Mouse (Mus musculus) heart, embryonic 16.5 days (tissue): ENCODE results near the gene Col4a6. TPM values are rescaled to one million over a fixed set of nuclear protein-coding genes. Genes with fewer than 3 reads are reported as not detected.

Experiments
- ATAC-seq: fragments of 200-750 bp; cut with Nextera tagmentation; replicated peaks from 2 replicates; pipeline ENCODE4 v1.8.0; 2017; ENCODE audit warnings: moderate number of reproducible peaks; ENCODE audit not compliant: insufficient read depth, low FRiP score; ENCODE audit errors: extremely low read depth
- H3K27ac ChIP-seq: fragments of 300-500 bp; sonication (generic); 2 replicates; pipeline ENCODE4 v1.5.1; 2014; ENCODE audit warnings: mild to moderate bottlenecking, low read length, control low read depth, moderate library complexity
- H3K27me3 ChIP-seq: fragments of 300-500 bp; sonication (generic); 2 replicates; pipeline ENCODE4 v1.6.1; 2014; ENCODE audit warnings: low read length, mixed read lengths; ENCODE audit not compliant: control insufficient read depth, insufficient read depth
- H3K36me3 ChIP-seq: fragments of 300-500 bp; sonication (generic); 2 replicates; pipeline ENCODE4 v1.6.1; 2014; ENCODE audit not compliant: control insufficient read depth, insufficient read depth
- H3K4me1 ChIP-seq: fragments of 300-500 bp; sonication (generic); 2 replicates; pipeline ENCODE4 v1.6.1; 2014; ENCODE audit warnings: low read length, mixed read lengths; ENCODE audit not compliant: control insufficient read depth, insufficient read depth
- H3K4me2 ChIP-seq: fragments of 300-500 bp; sonication (generic); 2 replicates; pipeline ENCODE4 v1.6.1; 2014; ENCODE audit warnings: low read depth, mild to moderate bottlenecking, control low read depth, low read length
- H3K4me3 ChIP-seq: fragments of 300-500 bp; sonication (generic); 2 replicates; pipeline ENCODE4 v1.5.1; 2014; ENCODE audit warnings: mild to moderate bottlenecking, control low read depth, low read length
- H3K9ac ChIP-seq: fragments of 300-500 bp; sonication (generic); 2 replicates; pipeline ENCODE4 v1.6.1; 2014; ENCODE audit warnings: low read length, control low read depth
- H3K9me3 ChIP-seq: fragments of 300-500 bp; sonication (generic); replicated peaks from 2 replicates; pipeline ENCODE4 v1.6.1; 2016; ENCODE audit warnings: low read length; ENCODE audit not compliant: control insufficient read depth
- WGBS: fragments of 180-500 bp; shearing (Covaris S2); extraction: QIAGEN DNeasy Blood & Tissue Kit; methylation state at CpG from one replicate; pipeline ENCODE4 v1.1.7; 2014; 5-methylcytosine and 5-hydroxymethylcytosine counted together
- polyA plus RNA-seq: library from polyadenylated mRNA; unstranded; fragments of >200 nt; fragmentation: Nextera tagmentation; extraction: Ambion mirVana; gene quantifications from 2 replicates; pipeline ENCODE4 v1.2.1, GENCODE M21; 2015

Gene Col4a6
- polyA plus RNA-seq, 1 experiment from 2014 or later, result 3.8 TPM

DNA sequence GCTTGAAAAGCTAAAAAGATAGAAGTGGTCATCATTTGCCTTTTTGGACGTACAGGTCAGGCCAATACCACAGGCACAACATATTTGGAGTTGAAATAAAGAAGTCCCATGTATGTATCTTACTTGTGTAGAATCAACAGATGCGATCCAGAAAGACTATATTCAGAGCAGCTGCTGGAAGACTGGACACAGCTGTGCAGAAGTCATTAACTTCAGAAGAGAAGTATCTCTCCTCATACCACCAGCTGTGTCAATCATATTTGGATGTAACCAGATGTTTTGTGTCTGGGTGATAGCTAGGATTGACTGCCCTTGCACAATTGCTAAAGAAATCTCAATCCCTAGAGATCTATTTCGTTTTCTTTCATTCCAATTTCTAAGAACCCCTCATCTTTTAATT, 77.6 kb downstream of the Col4a6 start:
- no peak overlapping the region for H3K9ac ChIP-seq
- ATAC-seq, result no peak
- H3K4me2 ChIP-seq, result no peak overlapping the region
- H3K4me3 ChIP-seq, result no peak overlapping the region
- H3K4me1 ChIP-seq, result no peaks in the 10 kb centered on the region
- no peaks in the 10 kb centered on the region for H3K36me3 ChIP-seq
- H3K27ac ChIP-seq, result no peak overlapping the region
- 61% methylated on average over 3 of the region's 3 CpGs for WGBS
- no peaks in the 10 kb centered on the region for H3K9me3 ChIP-seq
- H3K27me3 ChIP-seq, result no peaks in the 10 kb centered on the region

DNA sequence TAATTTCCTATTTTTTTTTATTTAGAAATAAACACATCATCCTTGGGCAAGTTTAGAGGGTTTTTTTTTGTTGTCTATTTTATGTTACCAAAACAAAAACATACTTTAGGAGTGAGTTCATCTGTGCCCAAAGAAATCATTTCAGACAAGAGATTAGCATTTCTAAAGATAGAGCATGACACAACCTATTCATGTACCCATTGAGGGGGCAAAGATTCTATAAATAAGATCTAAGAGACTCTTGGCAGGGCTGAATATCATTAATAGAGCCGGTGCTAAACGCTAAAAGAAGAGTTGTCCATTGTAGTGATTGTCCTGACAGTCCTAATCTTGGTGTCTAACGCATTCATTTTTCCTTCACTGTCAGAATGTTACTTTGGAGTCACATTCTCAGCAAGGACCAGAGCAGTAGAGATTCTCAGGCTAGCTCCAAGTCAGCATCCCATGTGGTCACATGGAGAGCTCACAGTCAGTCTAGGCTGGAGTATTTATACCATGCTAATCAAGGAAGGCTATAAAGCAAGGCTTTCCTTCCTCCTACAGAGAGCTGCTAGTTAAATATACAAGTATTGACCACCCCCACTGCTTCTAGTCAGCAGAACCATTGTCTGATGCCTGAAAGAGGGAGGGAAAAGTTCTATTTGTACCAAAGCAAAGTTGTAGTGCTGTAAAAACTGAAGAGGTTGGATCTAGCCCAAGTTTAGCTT, 88.3 kb downstream of the Col4a6 start:
- H3K36me3 ChIP-seq, result no peaks in the 10 kb centered on the region
- H3K9ac ChIP-seq, result no peak overlapping the region
- H3K9me3 ChIP-seq, result no peaks in the 10 kb centered on the region
- H3K4me1 ChIP-seq, result no peaks in the 10 kb centered on the region
- H3K4me3 ChIP-seq, result no peak overlapping the region
- no peaks in the 10 kb centered on the region for H3K27me3 ChIP-seq
- 63% methylated on average over 3 of the region's 3 CpGs for WGBS
- ATAC-seq, result no peak
- H3K4me2 ChIP-seq, result no peak overlapping the region
- H3K27ac ChIP-seq, result peak overlapping the region; percentile 7

DNA sequence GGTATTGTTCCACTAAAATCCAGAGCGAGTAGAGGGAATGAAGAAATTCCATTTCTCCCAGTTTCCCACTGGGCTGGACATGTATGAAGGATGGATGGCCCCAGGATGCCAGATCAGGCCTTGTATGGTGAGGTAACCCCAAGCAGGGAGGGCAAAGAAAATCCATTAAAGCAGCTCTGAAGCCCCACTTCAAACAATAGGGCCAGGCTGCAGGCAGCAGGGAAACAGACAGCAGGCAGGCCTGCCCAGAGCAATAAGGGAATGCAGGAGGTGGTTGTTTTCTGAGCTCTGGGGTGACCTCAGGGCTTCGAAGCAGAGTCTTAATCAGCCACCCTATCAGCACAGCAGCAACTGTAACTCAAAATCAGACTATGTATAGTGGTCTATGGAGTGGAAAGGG, 89.2 kb downstream of the Col4a6 start:
- ATAC-seq, result no peak
- Histone ChIP-seq H3K9me3 (no peaks in the 10 kb centered on the region), H3K4me2 (no peak overlapping the region), H3K36me3 (no peaks in the 10 kb centered on the region), H3K27me3 (no peaks in the 10 kb centered on the region), H3K4me1 (no peaks in the 10 kb centered on the region), H3K4me3 (no peak overlapping the region), H3K27ac (no peak overlapping the region), H3K9ac (no peak overlapping the region)
- 46% methylated on average over 2 of the region's 2 CpGs for WGBS

DNA sequence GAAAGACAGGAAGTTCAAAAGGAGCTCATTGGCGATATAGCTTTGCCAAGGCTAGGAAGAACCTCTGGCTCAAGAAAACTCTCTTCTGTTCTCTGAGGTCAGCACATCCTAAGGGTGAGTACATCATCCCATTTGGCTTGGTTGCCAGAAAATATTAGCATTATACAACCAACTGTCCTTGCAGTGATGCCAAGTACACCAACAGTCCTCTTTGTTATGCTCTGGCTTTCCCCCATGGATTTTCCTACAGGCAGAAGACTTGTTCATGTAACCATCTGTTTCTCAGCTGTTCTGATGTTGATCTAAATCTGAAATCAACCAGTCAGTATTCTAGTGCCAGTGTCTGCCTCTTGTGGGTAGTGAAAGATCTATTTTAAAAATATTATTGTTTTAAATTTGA, 103.6 kb downstream of the Col4a6 start:
- Histone ChIP-seq H3K36me3 (no peaks in the 10 kb centered on the region), H3K4me2 (no peak overlapping the region), H3K27me3 (no peaks in the 10 kb centered on the region), H3K27ac (no peak overlapping the region), H3K9me3 (no peaks in the 10 kb centered on the region), H3K4me1 (no peaks in the 10 kb centered on the region), H3K9ac (no peak overlapping the region), H3K4me3 (no peak overlapping the region)
- ATAC-seq, result no peak
- WGBS, result 69% methylated on average over 1 of the region's 1 CpGs

DNA sequence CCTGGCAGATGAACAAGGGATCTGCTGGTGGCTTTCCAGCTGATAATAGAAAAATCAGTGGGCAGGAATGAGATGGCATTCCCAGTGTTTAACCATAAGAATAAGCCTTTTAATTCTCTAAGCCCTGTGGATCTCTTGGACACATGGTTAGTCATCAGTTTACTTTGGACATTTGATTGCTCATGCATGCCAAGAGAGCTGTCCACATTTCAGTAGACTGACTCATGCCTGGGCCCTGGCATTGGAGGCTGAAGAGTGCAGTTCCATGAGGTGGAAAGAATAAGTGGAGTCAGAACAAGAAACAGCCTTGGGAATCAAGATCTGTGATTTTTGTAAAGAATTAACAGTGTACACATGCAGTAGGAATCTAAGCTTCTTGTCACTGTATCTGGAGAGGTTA, 110.5 kb downstream of the Col4a6 start:
- H3K27ac ChIP-seq, result no peak overlapping the region
- no peaks in the 10 kb centered on the region for H3K36me3 ChIP-seq
- no peaks in the 10 kb centered on the region for H3K27me3 ChIP-seq
- no peaks in the 10 kb centered on the region for H3K9me3 ChIP-seq
- H3K4me2 ChIP-seq, result no peak overlapping the region
- H3K4me3 ChIP-seq, result no peak overlapping the region
- no peak overlapping the region for H3K9ac ChIP-seq
- no peaks in the 10 kb centered on the region for H3K4me1 ChIP-seq
- ATAC-seq, result no peak

DNA sequence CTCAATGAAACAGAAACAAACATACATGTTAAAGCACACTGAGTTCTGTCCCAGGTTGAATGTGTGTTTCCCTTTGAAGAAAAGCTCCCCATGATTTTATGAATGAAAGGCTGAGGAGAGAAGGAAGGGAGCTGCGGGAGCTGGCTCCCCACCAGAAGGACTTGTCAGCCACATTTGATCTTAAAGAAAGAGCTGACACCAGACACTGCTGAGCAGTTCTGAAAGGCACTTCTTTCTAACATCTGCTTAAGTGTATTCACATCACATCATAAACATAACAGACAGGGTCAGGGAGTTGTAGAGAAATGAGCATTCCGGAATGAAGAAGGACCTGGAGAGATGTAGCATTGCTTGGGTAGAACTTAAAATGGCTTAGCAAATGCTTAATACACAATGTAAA, 132.5 kb downstream of the Col4a6 start:
- no peak overlapping the region for H3K27ac ChIP-seq
- H3K4me2 ChIP-seq, result no peak overlapping the region
- ATAC-seq, result no peak
- no peak overlapping the region for H3K4me3 ChIP-seq
- no peaks in the 10 kb centered on the region for H3K9me3 ChIP-seq
- no peaks in the 10 kb centered on the region for H3K36me3 ChIP-seq
- WGBS, result 65% methylated on average over 2 of the region's 2 CpGs
- H3K9ac ChIP-seq, result no peak overlapping the region
- H3K27me3 ChIP-seq, result no peaks in the 10 kb centered on the region
- H3K4me1 ChIP-seq, result no peaks in the 10 kb centered on the region

DNA sequence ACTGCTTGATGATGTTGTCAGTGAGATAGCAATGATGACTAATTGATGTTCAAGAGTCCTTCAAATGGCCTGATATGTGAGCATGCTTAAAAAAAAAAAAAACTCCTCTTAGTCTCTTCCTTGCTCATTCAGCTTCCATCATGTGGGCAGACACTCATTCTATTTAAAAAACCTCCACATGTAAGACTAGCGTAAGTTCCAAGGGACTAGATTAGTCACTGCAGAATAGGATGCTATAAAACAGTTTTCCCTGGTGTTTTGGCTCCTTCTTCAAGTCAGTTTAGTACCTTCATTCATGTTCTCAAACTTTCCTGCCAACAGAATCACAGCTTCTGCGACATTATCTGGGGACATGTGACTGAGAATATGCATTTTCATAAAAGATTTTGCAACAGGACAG, 145.8 kb downstream of the Col4a6 start:
- Histone ChIP-seq H3K36me3 (no peaks in the 10 kb centered on the region), H3K9me3 (no peaks in the 10 kb centered on the region), H3K4me2 (no peak overlapping the region), H3K27me3 (no peaks in the 10 kb centered on the region), H3K27ac (no peak overlapping the region), H3K9ac (no peak overlapping the region), H3K4me1 (no peaks in the 10 kb centered on the region), H3K4me3 (no peak overlapping the region)
- no peak for ATAC-seq
- WGBS, result 70% methylated on average over 2 of the region's 2 CpGs

DNA sequence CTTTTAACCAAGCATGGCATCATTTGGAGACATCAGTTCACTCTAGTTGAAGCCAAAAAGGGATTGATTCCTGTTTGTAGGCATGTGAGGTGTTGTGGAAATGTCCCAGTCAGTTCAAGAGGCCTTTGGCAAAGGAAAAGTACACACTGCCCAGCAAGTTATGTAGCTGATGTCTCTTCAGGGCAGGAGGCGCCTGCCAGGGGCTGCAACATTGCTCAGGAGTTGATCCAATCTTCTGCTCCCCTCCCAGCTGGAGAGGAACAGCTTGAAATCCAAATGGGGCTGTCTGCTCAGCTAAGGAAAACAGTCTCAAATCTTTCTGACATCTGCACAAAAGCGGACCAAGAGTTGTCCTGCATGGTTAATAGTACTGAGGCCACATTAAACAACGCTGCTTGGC, 149.7 kb downstream of the Col4a6 start:
- H3K4me1 ChIP-seq, result no peaks in the 10 kb centered on the region
- no peak overlapping the region for H3K4me3 ChIP-seq
- WGBS, result 49% methylated on average over 3 of the region's 3 CpGs
- no peaks in the 10 kb centered on the region; the same call in 1 of the 2 replicates for H3K27me3 ChIP-seq
- H3K9me3 ChIP-seq, result no peaks in the 10 kb centered on the region
- no peak for ATAC-seq
- 0 out of 2 replicates have a peak overlapping the region, but pooled peaks have one; percentile 2 for H3K27ac ChIP-seq
- H3K9ac ChIP-seq, result no peak overlapping the region
- H3K36me3 ChIP-seq, result no peaks in the 10 kb centered on the region
- H3K4me2 ChIP-seq, result no peak overlapping the region

DNA sequence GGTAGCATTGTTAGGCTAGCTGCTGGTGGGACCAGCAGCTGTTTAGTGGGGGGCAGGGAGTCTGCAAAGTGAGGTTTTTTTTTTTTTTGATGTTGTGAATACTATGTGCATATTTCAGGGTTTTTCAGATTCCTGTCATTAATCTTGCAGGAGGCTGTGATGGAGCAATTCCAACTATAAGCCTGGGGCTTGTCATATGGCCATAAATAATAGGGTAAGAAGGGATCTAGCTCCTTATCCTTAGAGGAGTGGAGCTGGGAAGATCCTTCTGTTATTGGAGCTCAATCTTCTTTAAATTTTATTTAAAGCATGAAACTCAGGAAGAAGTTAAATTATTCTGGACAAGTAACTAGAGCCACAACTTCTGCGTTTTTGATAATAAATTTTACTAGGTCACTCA, 157.7 kb downstream of the Col4a6 start:
- H3K36me3 ChIP-seq, result no peaks in the 10 kb centered on the region
- no peak overlapping the region for H3K9ac ChIP-seq
- H3K4me2 ChIP-seq, result no peak overlapping the region
- H3K27ac ChIP-seq, result no peak overlapping the region
- no peak for ATAC-seq
- H3K9me3 ChIP-seq, result no peaks in the 10 kb centered on the region
- WGBS, result 68% methylated on average over 1 of the region's 1 CpGs
- no peaks in the 10 kb centered on the region; the same call in 1 of the 2 replicates for H3K27me3 ChIP-seq
- no peaks in the 10 kb centered on the region for H3K4me1 ChIP-seq
- no peak overlapping the region for H3K4me3 ChIP-seq
